Mouse (Mus musculus) CH12.LX (cell line): ENCODE data around the gene Syt12. TPM values are rescaled to one million over a fixed set of nuclear protein-coding genes. Genes with fewer than 3 reads are reported as not detected.

Experiments used
- DNase-seq: peaks from one replicate; pipeline ENCODE4 v3.0.0-alpha.2; 2013; ENCODE audit errors: extremely low read depth
- H3K27ac ChIP-seq: 2 replicates; pipeline ENCODE4 v1.5.1; 2012; ENCODE audit warnings: low read depth, mild to moderate bottlenecking, control low read depth, moderate library complexity; ENCODE audit not compliant: insufficient read depth
- H3K27me3 ChIP-seq: replicated peaks from 2 replicates; pipeline ENCODE3; 2012; ENCODE audit warnings: inconsistent platforms
- H3K36me3 ChIP-seq, 2 experiments: replicated peaks in 1 of 2; 2 replicates each; pipeline versions ENCODE3 to v1.6.1; 2012; ENCODE audit warnings: inconsistent platforms in 1 of 2, low read length in 1 of 2, mild to moderate bottlenecking in 1 of 2, mixed read lengths in 1 of 2, moderate library complexity in 1 of 2; ENCODE audit not compliant: control insufficient read depth in 1 of 2, insufficient read depth in 1 of 2
- H3K4me1 ChIP-seq, 2 experiments: 2 replicates each; pipeline ENCODE4 v1.6.1; 2012; ENCODE audit warnings: inconsistent platforms in 1 of 2, moderate library complexity in 1 of 2; ENCODE audit not compliant: insufficient read depth in 2 of 2, control insufficient read depth in 1 of 2
- H3K4me2 ChIP-seq: 2 replicates; pipeline ENCODE4 v1.6.1; 2012; ENCODE audit warnings: low read depth, mild to moderate bottlenecking, control low read depth; ENCODE audit not compliant: poor library complexity, insufficient read depth, severe bottlenecking
- H3K4me3 ChIP-seq, 3 experiments: fragments of 150-350 bp in 1 of 3; sonication (generic) in 1 of 3; replicated peaks in 1 of 3; 2 replicates each; pipeline versions ENCODE3 to v1.5.1; 2011 to 2012; ENCODE audit warnings: low read depth in 2 of 3, low read length in 2 of 3, mild to moderate bottlenecking in 2 of 3, moderate library complexity in 2 of 3, control low read depth in 1 of 3, improper control_type of control experiment in 1 of 3, inconsistent platforms in 1 of 3, mixed read lengths in 1 of 3; ENCODE audit not compliant: poor library complexity in 1 of 3
- H3K79me2 ChIP-seq: replicated peaks from 2 replicates; pipeline ENCODE4 v1.6.1; 2012; ENCODE audit warnings: mild to moderate bottlenecking, moderate library complexity; ENCODE audit not compliant: control insufficient read depth, poor library complexity, insufficient read depth, severe bottlenecking; ENCODE audit errors: extremely low read depth
- H3K9ac ChIP-seq: 2 replicates; pipeline ENCODE4 v1.6.1; 2012; ENCODE audit warnings: low read depth, mild to moderate bottlenecking, control low read depth, moderate library complexity; ENCODE audit not compliant: insufficient read depth
- H3K9me3 ChIP-seq: replicated peaks from 2 replicates; pipeline ENCODE3; 2012; ENCODE audit warnings: low read length, inconsistent platforms, mixed read lengths
- BHLHE40 ChIP-seq: IDR thresholded peaks from 2 replicates; pipeline ENCODE4 v1.6.1; 2011; ENCODE audit warnings: mild to moderate bottlenecking, low read depth, low read length, improper control_type of control experiment
- CHD1 ChIP-seq: IDR thresholded peaks from 2 replicates; pipeline ENCODE4 v1.6.1; 2012; ENCODE audit warnings: low read depth, low read length, improper control_type of control experiment, inconsistent platforms
- CHD2 ChIP-seq: IDR thresholded peaks from 2 replicates; pipeline ENCODE4 v1.6.1; 2011; ENCODE audit warnings: low read length, improper control_type of control experiment
- CTCF ChIP-seq, 2 experiments: IDR thresholded peaks in 1 of 2; conservative IDR thresholded peaks in 1 of 2; 2 replicates each; pipeline ENCODE4 v1.5.1; 2011 to 2012; ENCODE audit warnings: low read depth in 2 of 2, low read length in 2 of 2, improper control_type of control experiment in 1 of 2, inconsistent platforms in 1 of 2, mild to moderate bottlenecking in 1 of 2, moderate library complexity in 1 of 2
- ELF1 ChIP-seq: IDR thresholded peaks from 2 replicates; pipeline ENCODE4 v1.6.1; 2014; ENCODE audit warnings: low read depth, mild to moderate bottlenecking, inconsistent platforms, low read length, improper control_type of control experiment
- EP300 ChIP-seq: IDR thresholded peaks from 2 replicates; pipeline ENCODE4 v1.6.1; 2011; ENCODE audit warnings: low read length, improper control_type of control experiment
- ETS1 ChIP-seq: conservative IDR thresholded peaks from 2 replicates; pipeline ENCODE4 v1.6.1; 2012; ENCODE audit warnings: low read depth, mild to moderate bottlenecking, inconsistent platforms, low read length, improper control_type of control experiment, moderate library complexity
- GABPA ChIP-seq: IDR thresholded peaks from 2 replicates; pipeline ENCODE4 v1.6.1; 2012; ENCODE audit warnings: low read depth, low read length, improper control_type of control experiment, inconsistent platforms; ENCODE audit not compliant: insufficient replicate concordance
- IRF4 ChIP-seq: IDR thresholded peaks from 2 replicates; pipeline ENCODE4 v1.6.1; 2014; ENCODE audit warnings: low read depth, mild to moderate bottlenecking, inconsistent platforms, low read length, improper control_type of control experiment
- KAT2A ChIP-seq: IDR thresholded peaks from 2 replicates; pipeline ENCODE4 v1.6.1; 2012; ENCODE audit warnings: low read length, improper control_type of control experiment, inconsistent platforms; ENCODE audit not compliant: insufficient replicate concordance
- MAFK ChIP-seq: IDR thresholded peaks from 2 replicates; pipeline ENCODE4 v1.6.1; 2011; ENCODE audit warnings: low read length, improper control_type of control experiment; ENCODE audit not compliant: insufficient replicate concordance
- MAX ChIP-seq: IDR thresholded peaks from 2 replicates; pipeline ENCODE4 v1.6.1; 2011; ENCODE audit warnings: low read length, improper control_type of control experiment
- MEF2A ChIP-seq: IDR thresholded peaks from 2 replicates; pipeline ENCODE4 v1.6.1; 2014; ENCODE audit warnings: low read depth, mild to moderate bottlenecking, inconsistent platforms, low read length, improper control_type of control experiment, borderline replicate concordance
- SIN3A ChIP-seq: IDR thresholded peaks from 2 replicates; pipeline ENCODE4 v1.6.1; 2012; ENCODE audit warnings: low read length, improper control_type of control experiment, inconsistent platforms
- SMC3 ChIP-seq: IDR thresholded peaks from 2 replicates; pipeline ENCODE4 v1.6.1; 2011; ENCODE audit warnings: low read depth, low read length, improper control_type of control experiment
- TBP ChIP-seq: conservative IDR thresholded peaks from 2 replicates; pipeline ENCODE4 v1.6.1; 2011; ENCODE audit warnings: low read depth, low read length, improper control_type of control experiment
- UBTF ChIP-seq: IDR thresholded peaks from 2 replicates; pipeline ENCODE4 v1.6.1; 2012; ENCODE audit warnings: low read depth, mild to moderate bottlenecking, inconsistent platforms, low read length, improper control_type of control experiment, moderate library complexity
- USF2 ChIP-seq: conservative IDR thresholded peaks from 2 replicates; pipeline ENCODE4 v1.6.1; 2011; ENCODE audit warnings: low read depth, low read length, improper control_type of control experiment
- ZMIZ1 ChIP-seq: IDR thresholded peaks from 2 replicates; pipeline ENCODE4 v1.6.1; 2012; ENCODE audit warnings: low read depth, mild to moderate bottlenecking, inconsistent platforms, low read length, improper control_type of control experiment
- dilution Hi-C: fragments of 300-500 bp; cut with MboI; formaldehyde crosslinking; loops from 2 replicates; pipeline ENCODE4 v1.14.3; 2020; ENCODE audit warnings: low sequenced_read_pairs; ENCODE audit not compliant: extremely low pct_unique_long_range_greater_than_20kb, extremely low pct_ligation_motif_present
- in situ Hi-C: fragments of 300-500 bp; cut with MboI; formaldehyde crosslinking; loops from 3 replicates; pipeline ENCODE4 v1.14.3; 2019; ENCODE audit warnings: low sequenced_read_pairs, low pct_ligation_motif_present, low pct_unique_long_range_greater_than_20kb, mixed read lengths
- polyA plus RNA-seq: library from polyadenylated mRNA; unstranded; fragments of >175 nt; gene quantifications from 2 replicates; pipeline ENCODE4 v1.2.1, GENCODE M21; 2012; ENCODE audit warnings: low read depth; ENCODE audit not compliant: insufficient read length
- total RNA-seq, 2 experiments: library from RNA; depleted of rRNA; stranded (reverse); fragments of 300-350 nt in 1 of 2; fragments of >200 nt in 1 of 2; gene quantifications; 2 replicates each; pipeline ENCODE4 v1.2.3; 2012 to 2014

Syt12 gene
- total and polyA plus RNA-seq, 3 experiments, result 0.17 to 0.50 TPM; not detected in 1

GRCm38 (mm10) chr19:4441621-4442161 is 35.6 kb downstream of the Syt12 start:
- TF ChIP-seq IRF4, result no peak
- TF ChIP-seq TBP, result no peak
- no peak for TF ChIP-seq USF2
- TF ChIP-seq ZMIZ1, result no peak
- no peak for TF ChIP-seq CHD1
- TF ChIP-seq MAFK, result no peak
- no peak for TF ChIP-seq BHLHE40
- TF ChIP-seq ELF1, result no peak
- TF ChIP-seq ETS1, result no peak
- no peak for TF ChIP-seq MEF2A
- TF ChIP-seq MAX, result no peak
- TF ChIP-seq, all 38 proteins: peak for 0
- Histone ChIP-seq H3K4me2 (no peak overlapping the region), H3K79me2 (no peaks in the 10 kb centered on the region), H3K4me3 (no peak overlapping the region), H3K9me3 (peaks cover 5% of the 10 kb centered on the region), H3K36me3 (peaks cover 0 to 21% of the 10 kb centered on the region in 2 experiments), H3K9ac (no peak overlapping the region), H3K27me3 (no peaks in the 10 kb centered on the region), H3K27ac (no peak overlapping the region), H3K4me1 (peaks cover 10 to 38% of the 10 kb centered on the region in 2 experiments)
- in situ Hi-C loops (no loop called here), dilution Hi-C loops (no loop called here)
- DNase-seq, result no peak

GRCm38 (mm10) chr19:4441090-4441591 is 36.1 kb downstream of the Syt12 start:
- in situ Hi-C loops, result no loop called here
- Histone ChIP-seq H3K27ac (no peak overlapping the region), H3K36me3 (peaks cover 0 to 26% of the 10 kb centered on the region in 2 experiments), H3K4me3 (no peak overlapping the region), H3K79me2 (no peaks in the 10 kb centered on the region), H3K9me3 (peaks cover 9% of the 10 kb centered on the region), H3K4me1 (peaks cover 10 to 38% of the 10 kb centered on the region in 2 experiments), H3K27me3 (no peaks in the 10 kb centered on the region), H3K9ac (no peak overlapping the region), H3K4me2 (peak overlapping the region; percentile 94)
- no peak for TF ChIP-seq SIN3A
- TF ChIP-seq UBTF, result no peak
- no peak for TF ChIP-seq KAT2A
- no peak for TF ChIP-seq EP300
- peak; percentile 42 for TF ChIP-seq SMC3
- no peak for TF ChIP-seq GABPA
- no peak for TF ChIP-seq MAFK
- no peak for TF ChIP-seq CHD1
- TF ChIP-seq CTCF (conservative IDR thresholded peaks at IDR 0.05 in 1 of 2, IDR thresholded peaks at IDR 0.05 in 1 of 2; ENCODE audit: low read depth in 2 of 2, low read length in 2 of 2), result peak; percentile 76 to 98
- no peak for TF ChIP-seq CHD2
- TF ChIP-seq IRF4, result no peak
- DNase-seq, result peak; percentile 60
- dilution Hi-C loops, result no loop called here
